Mouse (Mus musculus) yolk sac, embryonic 10.5 days (tissue): ENCODE measurements around the gene St3gal3.

ENCODE experiments used
- DNase-seq: peaks from one replicate; pipeline ENCODE4 v3.0.0-alpha.2; 2017; ENCODE audit warnings: low spot score

The St3gal3 gene

GRCm38 (mm10) chr4:117984993-117985587, 149.6 kb downstream of the St3gal3 start:
- DNase-seq = no peak

- no peak for DNase-seq
These were observed 150.5 kb downstream of the St3gal3 start for GRCm38 (mm10) chr4:117984206-117984605.

GRCm38 (mm10) chr4:117982706-117983105, 152.0 kb downstream of the St3gal3 start:
- DNase-seq = no peak

- DNase-seq = no peak
These were observed 153.2 kb downstream of the St3gal3 start for GRCm38 (mm10) chr4:117981518-117981917.

- DNase-seq = no peak
These were observed 154.6 kb downstream of the St3gal3 start for GRCm38 (mm10) chr4:117980161-117980560.

GRCm38 (mm10) chr4:117979181-117979580, 155.5 kb downstream of the St3gal3 start:
- DNase-seq = no peak

- no peak for DNase-seq
These were observed 156.4 kb downstream of the St3gal3 start for GRCm38 (mm10) chr4:117978282-117978681.

GRCm38 (mm10) chr4:117977841-117978240, 156.9 kb downstream of the St3gal3 start:
- no peak for DNase-seq

GRCm38 (mm10) chr4:117977371-117977770, 157.3 kb downstream of the St3gal3 start:
- DNase-seq = no peak

GRCm38 (mm10) chr4:117975820-117976219, 158.9 kb downstream of the St3gal3 start:
- no peak for DNase-seq

- no peak for DNase-seq
These were observed 160.0 kb downstream of the St3gal3 start for GRCm38 (mm10) chr4:117974719-117975118.

GRCm38 (mm10) chr4:117972999-117973398, 161.7 kb downstream of the St3gal3 start:
- DNase-seq = no peak

GRCm38 (mm10) chr4:117964346-117965025, 170.2 kb downstream of the St3gal3 start:
- DNase-seq = peak; percentile 21

GRCm38 (mm10) chr4:117957492-117957891, 177.2 kb downstream of the St3gal3 start:
- DNase-seq = no peak

- no peak for DNase-seq
These were observed 187.2 kb downstream of the St3gal3 start for GRCm38 (mm10) chr4:117947493-117947892.

- no peak for DNase-seq
These were observed 187.9 kb downstream of the St3gal3 start for GRCm38 (mm10) chr4:117946639-117947305.

- DNase-seq = peak; percentile 10
These were observed 191.4 kb downstream of the St3gal3 start for GRCm38 (mm10) chr4:117943317-117943716.

- DNase-seq = no peak
These were observed 197.8 kb downstream of the St3gal3 start for GRCm38 (mm10) chr4:117936964-117937363.

- no peak for DNase-seq
These were observed 200.6 kb downstream of the St3gal3 start for GRCm38 (mm10) chr4:117934081-117934480.

GRCm38 (mm10) chr4:117933248-117933647, 201.5 kb downstream of the St3gal3 start:
- no peak for DNase-seq

- DNase-seq = peak; percentile 61
These were observed 205.3 kb downstream of the St3gal3 start, which contains the start of gene Artn for GRCm38 (mm10) chr4:117929391-117929881. Gene Artn, minus strand, starts transcription at chr4:117929763.

- DNase-seq = peak; percentile 51
These were observed 205.9 kb downstream of the St3gal3 start for GRCm38 (mm10) chr4:117928699-117929241.

- DNase-seq = peak; percentile 28
These were observed 206.5 kb downstream of the St3gal3 start for GRCm38 (mm10) chr4:117928234-117928633.
